Mouse (Mus musculus): ENCODE measurements around the gene Kif26b.

DNA sequence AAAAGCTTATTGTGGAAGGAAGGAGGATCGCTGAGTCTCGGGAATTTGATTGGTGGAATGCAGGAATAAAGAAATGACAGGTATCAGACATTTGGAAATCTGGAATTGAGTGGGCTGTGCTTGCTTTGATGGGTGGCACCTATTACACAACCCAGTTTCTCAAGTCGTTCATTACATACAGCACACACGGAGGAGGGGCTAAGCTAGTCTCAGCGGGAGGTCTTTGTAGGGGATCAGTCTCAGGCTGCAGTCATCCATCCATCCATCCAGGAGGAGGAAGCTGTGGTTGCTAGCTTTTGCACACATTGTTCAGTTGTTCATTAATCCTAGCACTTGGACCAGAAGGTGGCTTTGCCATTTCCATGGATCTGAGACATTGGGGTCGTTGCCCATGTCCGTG, 137.6 kb downstream of the Kif26b start:
- TF ChIP-seq CTCF (IDR thresholded peaks at IDR 0.05; ENCODE audit: control insufficient read depth, insufficient read depth, insufficient replicate concordance, low read depth, low read length) (no peak), POLR2A (IDR thresholded peaks at IDR 0.05; ENCODE audit: control insufficient read depth, low read depth, low read length) (no peak)

All from testis, adult 2 months (tissue).